Comparison of ENCODE assay signal across 15 mouse cellular contexts in genomic region chr17:65571866-65572265, GRCm38 (mm10). TPM values are rescaled to one million over a fixed set of nuclear protein-coding genes. Genes with fewer than 3 reads are reported as not detected.
DNase-seq lines count a peak whose midpoint lies in the region; ATAC-seq and TF ChIP-seq lines count a peak whose summit lies in the region.
"Had no signal": no experiment of that assay in that cellular context is flagged by ENCODE, and none has a peak within 500 bp of the region (broad histone marks: within the 10 kb centered on the region; RNA-seq: fewer than 3 reads in every experiment).

No protein-coding gene starts in this region.

- H3ac ChIP-seq in myocyte (ENCODE audit: control insufficient read depth, insufficient read length), result no peak overlapping the region

- no peak overlapping the region for H3K4me3 ChIP-seq in lung, adult 2 months (replicated peaks; ENCODE audit: extremely low read depth, low read depth, low read length)
- no peak overlapping the region for H3K4me3 ChIP-seq in heart, embryonic 11.5 days (ENCODE audit: low read depth, low read length)
- no peak overlapping the region for H3K4me3 ChIP-seq in myocyte
- H3K4me3 ChIP-seq: hindbrain, embryonic 10.5 days had no signal

- H3K27me3 ChIP-seq in heart, embryonic 11.5 days (ENCODE audit: control insufficient read depth, insufficient read depth, low read length), result no peaks in the 10 kb centered on the region
- H3K27me3 ChIP-seq in myocyte (ENCODE audit: control insufficient read depth, insufficient read depth, insufficient read length), result no peaks in the 10 kb centered on the region

- H3K27ac ChIP-seq in heart, embryonic 11.5 days (ENCODE audit: low read depth, low read length), result peak overlapping the region; percentile 24; the same call in 1 of the 2 replicates
- H3K27ac ChIP-seq: hindbrain, embryonic 10.5 days had no signal

- no peak overlapping the region for H3K4me2 ChIP-seq in heart, embryonic 11.5 days
- no peak overlapping the region for H3K4me2 ChIP-seq in myocyte (ENCODE audit: low read depth)

- no peak for ATAC-seq in heart, embryonic 11.5 days (replicated peaks; ENCODE audit: insufficient number of reproducible peaks, low FRiP score, low TSS enrichment)
- ATAC-seq in inflammation-experienced regulatory T-cells, adult 6 months, result no peak
- no peak for ATAC-seq in CD4-positive, CD25-positive, alpha-beta regulatory T cell, adult 4 months
- ATAC-seq: forebrain, embryonic 16.5 days; liver, postnatal 0 days had no signal

- no peaks in the 10 kb centered on the region for H3K36me3 ChIP-seq in heart, embryonic 11.5 days (ENCODE audit: control insufficient read depth, insufficient read depth, low read length)
- no peaks in the 10 kb centered on the region for H3K36me3 ChIP-seq in myocyte (ENCODE audit: control insufficient read depth, insufficient read depth)
- H3K36me3 ChIP-seq: hindbrain, embryonic 10.5 days had no signal

- TF ChIP-seq POLR2A in lung, adult 2 months (IDR thresholded peaks at IDR 0.05; ENCODE audit: borderline replicate concordance, extremely low read depth, low read depth, low read length), result no peak
- TF ChIP-seq POLR2A in myocyte (IDR thresholded peaks at IDR 0.05; ENCODE audit: insufficient read length, low read depth), result no peak

- no peak overlapping the region for H3K9ac ChIP-seq in heart, embryonic 11.5 days (ENCODE audit: low read depth, low read length)
- H3K9ac ChIP-seq: liver, postnatal 0 days had no signal

- DNase-seq in cerebellum, adult 9-10 months, result peak; percentile 19
- DNase-seq in cerebellum, postnatal 36 days, result no peak
- DNase-seq in lung, postnatal 10 days, result peak; percentile 29
- no peak for DNase-seq in lung, adult 2 months
- DNase-seq: liver, postnatal 0 days; retina, postnatal 1 day; thymus, postnatal 4 days had no signal

- 69% methylated on average over 9 of the region's 9 CpGs for WGBS in lung, adult 2 months
- 72% methylated on average over 9 of the region's 9 CpGs for WGBS in heart, embryonic 11.5 days (ENCODE audit: insufficient replicate concordance)

- H3K79me2 ChIP-seq in myocyte (ENCODE audit: control insufficient read depth, insufficient read depth), result no peaks in the 10 kb centered on the region

- TF ChIP-seq CTCF in lung, adult 2 months (IDR thresholded peaks at IDR 0.05; ENCODE audit: insufficient read depth, low read length), result no peak

- H3K9me3 ChIP-seq in heart, embryonic 11.5 days (replicated peaks; ENCODE audit: control insufficient read depth, low read length), result no peaks in the 10 kb centered on the region
- H3K9me3 ChIP-seq: hindbrain, embryonic 10.5 days had no signal

- no peaks in the 10 kb centered on the region; the same call in 1 of the 2 replicates for H3K4me1 ChIP-seq in lung, adult 2 months (ENCODE audit: control insufficient read depth, insufficient read depth, low read length)
- H3K4me1 ChIP-seq in heart, embryonic 11.5 days (ENCODE audit: control insufficient read depth, insufficient read depth, low read length), result peaks cover 7% of the 10 kb centered on the region
- H3K4me1 ChIP-seq: hindbrain, embryonic 10.5 days had no signal

TF ChIP-seq in myocyte, 11 proteins besides CTCF, POLR2A, EP300 and RAD21:
- TF ChIP-seq MYOG (IDR thresholded peaks at IDR 0.05; ENCODE audit: control insufficient read depth in 1 of 3, insufficient read depth in 1 of 3, insufficient read length in 2 of 3, low read depth in 2 of 3), result peak in 2 of 3 experiments; percentile 58 to 73
- TF ChIP-seq REST (IDR thresholded peaks at IDR 0.05; ENCODE audit: insufficient read depth, insufficient read length), result no peak
- peak in 2 of 3 experiments; percentile 22 to 61 for TF ChIP-seq MYOD1 (IDR thresholded peaks at IDR 0.05; ENCODE audit: control insufficient read depth in 1 of 3, insufficient read length in 2 of 3, low read depth in 2 of 3)
TF ChIP-seq in myocyte: peak in this region for 2.

RNA-seq across cellular contexts. Expression of gene Tmem232, which starts 31.3 kb away (rescaled TPM):
- polyA plus RNA-seq in lung, adult 2 months (2012; rRNA removed), result 0.65 and 1.6 TPM in 2 replicates
- polyA plus RNA-seq in heart, embryonic 11.5 days (2014; fragmentation: Nextera tagmentation; extraction: Ambion mirVana), result 0.23 and 0.34 TPM in 2 replicates
- polyA plus RNA-seq in myocyte (2012; fragmentation: generic; extraction: Trizol), result not detected
- polyA plus RNA-seq in inflammation-experienced regulatory T-cells, adult 6 months (2017; shearing (Covaris generic)), result not detected
- polyA plus RNA-seq in CD4-positive, CD25-positive, alpha-beta regulatory T cell, adult 4 months (2017; shearing (Covaris generic)), result not detected
- polyA plus RNA-seq: C2C12; embryonic facial prominence, embryonic 11.5 days; liver, postnatal 0 days had no signal

RNA-seq across cellular contexts. Expression of gene Vapa, which starts 41.5 kb away (rescaled TPM):
- 40.3 and 68.3 TPM in 2 replicates for polyA plus RNA-seq in lung, adult 2 months (2012; rRNA removed)
- 172 and 173 TPM in 2 replicates for polyA plus RNA-seq in heart, embryonic 11.5 days (2014; fragmentation: Nextera tagmentation; extraction: Ambion mirVana)
- 78.9 TPM for polyA plus RNA-seq in myocyte (2012; fragmentation: generic; extraction: Trizol)
- polyA plus RNA-seq in inflammation-experienced regulatory T-cells, adult 6 months (2017; shearing (Covaris generic)), result 10 to 100 TPM; 29.2 to 40.2 (median 37.4) TPM
- polyA plus RNA-seq in CD4-positive, CD25-positive, alpha-beta regulatory T cell, adult 4 months (2017; shearing (Covaris generic)), result 10 to 100 TPM; 24.0 to 50.2 TPM

Comparison
In these comparisons a context has a peak if more than half of its experiments do, and no peak if none do; other contexts are left out.
1. DNase-seq: peak in cerebellum, adult 9-10 months (single experiment) and lung, postnatal 10 days (single experiment); none in cerebellum, postnatal 36 days (0 of 2) and lung, adult 2 months (single experiment).